Mouse (Mus musculus) limb, embryonic 15.5 days (tissue): ENCODE results near the gene Gbf1. TPM values are rescaled to one million over a fixed set of nuclear protein-coding genes. Genes with fewer than 3 reads are reported as not detected.

Source experiments
- ATAC-seq: fragments of 200-750 bp; cut with Nextera tagmentation; 2 replicates; pipeline ENCODE4 v1.8.0; 2017; ENCODE audit warnings: low read depth, moderate TSS enrichment; ENCODE audit not compliant: insufficient number of reproducible peaks, low FRiP score, low TSS enrichment
- H3K27ac ChIP-seq: fragments of 300-500 bp; sonication (generic); 2 replicates; pipeline ENCODE4 v1.5.1; 2015; ENCODE audit warnings: moderate library complexity, mild to moderate bottlenecking, inconsistent platforms
- H3K27me3 ChIP-seq: fragments of 300-500 bp; sonication (generic); 2 replicates; pipeline ENCODE4 v1.6.1; 2015; ENCODE audit warnings: inconsistent platforms
- H3K36me3 ChIP-seq: fragments of 300-500 bp; sonication (generic); 2 replicates; pipeline ENCODE4 v1.6.1; 2015; ENCODE audit warnings: inconsistent platforms
- H3K4me1 ChIP-seq: fragments of 300-500 bp; sonication (generic); 2 replicates; pipeline ENCODE4 v1.6.1; 2015; ENCODE audit warnings: inconsistent platforms
- H3K4me2 ChIP-seq: fragments of 300-500 bp; sonication (generic); 2 replicates; pipeline ENCODE4 v1.6.1; 2015; ENCODE audit warnings: mild to moderate bottlenecking, inconsistent platforms
- H3K4me3 ChIP-seq: fragments of 300-500 bp; sonication (generic); 2 replicates; pipeline ENCODE4 v1.5.1; 2015; ENCODE audit warnings: mild to moderate bottlenecking, inconsistent platforms
- H3K9ac ChIP-seq: fragments of 300-500 bp; sonication (generic); 2 replicates; pipeline ENCODE4 v1.6.1; 2015; ENCODE audit warnings: inconsistent platforms
- H3K9me3 ChIP-seq: fragments of 300-500 bp; sonication (generic); 2 replicates; pipeline ENCODE4 v1.6.1; 2016; ENCODE audit warnings: inconsistent platforms
- WGBS: fragments of 180-500 bp; shearing (Covaris S2); methylation state at CpG from one replicate; pipeline ENCODE4 v1.1.7; 2015; 5-methylcytosine and 5-hydroxymethylcytosine counted together
- polyA plus RNA-seq: library from polyadenylated mRNA; unstranded; fragments of >200 nt; fragmentation: Nextera tagmentation; extraction: Ambion mirVana; gene quantifications from 2 replicates; pipeline ENCODE4 v1.2.1, GENCODE M21; 2015

The Gbf1 gene
- polyA plus RNA-seq, 1 experiment from 2014 or later, result 76.7 TPM

- Histone ChIP-seq H3K9ac (no peak overlapping the region), H3K27me3 (no peaks in the 10 kb centered on the region), H3K4me2 (no peak overlapping the region), H3K4me1 (no peaks in the 10 kb centered on the region), H3K36me3 (peaks cover 69% of the 10 kb centered on the region), H3K27ac (no peak overlapping the region), H3K9me3 (no peaks in the 10 kb centered on the region), H3K4me3 (no peak overlapping the region)
- WGBS, result 89% methylated on average over 7 of the region's 7 CpGs
- ATAC-seq, result no peak
Observed at GRCm38 (mm10) chr19:46285631-46286030, 133.3 kb downstream of the Gbf1 start.

- H3K4me2 ChIP-seq, result no peak overlapping the region
- WGBS, result 89% methylated on average over 6 of the region's 6 CpGs
- H3K36me3 ChIP-seq, result peaks cover 65% of the 10 kb centered on the region
- H3K4me3 ChIP-seq, result no peak overlapping the region
- H3K27ac ChIP-seq, result no peak overlapping the region
- no peaks in the 10 kb centered on the region for H3K27me3 ChIP-seq
- no peak for ATAC-seq
- H3K4me1 ChIP-seq, result no peaks in the 10 kb centered on the region
- no peaks in the 10 kb centered on the region for H3K9me3 ChIP-seq
- H3K9ac ChIP-seq, result no peak overlapping the region
Observed at GRCm38 (mm10) chr19:46286047-46286446, 133.7 kb downstream of the Gbf1 start.

GRCm38 (mm10) chr19:46286926-46287325, 134.6 kb downstream of the Gbf1 start:
- no peak overlapping the region for H3K9ac ChIP-seq
- 93% methylated on average over 3 of the region's 3 CpGs for WGBS
- H3K4me1 ChIP-seq, result no peaks in the 10 kb centered on the region
- no peak overlapping the region for H3K27ac ChIP-seq
- no peak overlapping the region for H3K4me3 ChIP-seq
- no peak overlapping the region for H3K4me2 ChIP-seq
- H3K36me3 ChIP-seq, result peaks cover 56% of the 10 kb centered on the region
- no peak for ATAC-seq
- no peaks in the 10 kb centered on the region for H3K9me3 ChIP-seq
- no peaks in the 10 kb centered on the region; the same call in 1 of the 2 replicates for H3K27me3 ChIP-seq

GRCm38 (mm10) chr19:46287566-46287965, 135.3 kb downstream of the Gbf1 start:
- H3K4me1 ChIP-seq, result no peaks in the 10 kb centered on the region
- H3K27me3 ChIP-seq, result no peaks in the 10 kb centered on the region; the same call in none of the 2 replicates
- H3K9me3 ChIP-seq, result no peaks in the 10 kb centered on the region
- H3K27ac ChIP-seq, result no peak overlapping the region
- H3K9ac ChIP-seq, result no peak overlapping the region
- H3K36me3 ChIP-seq, result peaks cover 50% of the 10 kb centered on the region
- WGBS, result 83% methylated on average over 3 of the region's 3 CpGs
- no peak overlapping the region for H3K4me2 ChIP-seq
- no peak overlapping the region for H3K4me3 ChIP-seq
- no peak for ATAC-seq

GRCm38 (mm10) chr19:46290535-46291105, 138.3 kb downstream of the Gbf1 start:
- no peaks in the 10 kb centered on the region for H3K4me1 ChIP-seq
- no peaks in the 10 kb centered on the region; the same call in none of the 2 replicates for H3K27me3 ChIP-seq
- no peak overlapping the region for H3K27ac ChIP-seq
- no peak overlapping the region for H3K9ac ChIP-seq
- peaks cover 20% of the 10 kb centered on the region for H3K36me3 ChIP-seq
- 69% methylated on average over 12 of the region's 12 CpGs for WGBS
- H3K4me3 ChIP-seq, result no peak overlapping the region
- ATAC-seq, result no peak
- no peaks in the 10 kb centered on the region for H3K9me3 ChIP-seq
- H3K4me2 ChIP-seq, result no peak overlapping the region

GRCm38 (mm10) chr19:46296938-46297337, 144.6 kb downstream of the Gbf1 start:
- Histone ChIP-seq H3K27me3 (no peaks in the 10 kb centered on the region; the same call in 1 of the 2 replicates), H3K4me1 (no peaks in the 10 kb centered on the region), H3K27ac (no peak overlapping the region), H3K4me2 (no peak overlapping the region), H3K9me3 (no peaks in the 10 kb centered on the region), H3K9ac (no peak overlapping the region), H3K36me3 (no peaks in the 10 kb centered on the region), H3K4me3 (no peak overlapping the region)
- WGBS, result 70% methylated on average over 4 of the region's 4 CpGs
- ATAC-seq, result no peak

- ATAC-seq, result no peak
Observed at GRCm38 (mm10) chr19:46300294-46301045, 148.2 kb downstream of the Gbf1 start.

GRCm38 (mm10) chr19:46302551-46302950, 150.2 kb downstream of the Gbf1 start:
- Histone ChIP-seq H3K27ac (no peak overlapping the region), H3K4me1 (peaks cover 28% of the 10 kb centered on the region), H3K36me3 (peaks cover 5% of the 10 kb centered on the region; the same call in 1 of the 2 replicates), H3K9ac (no peak overlapping the region), H3K27me3 (peaks cover 9% of the 10 kb centered on the region), H3K4me3 (no peak overlapping the region), H3K4me2 (no peak overlapping the region), H3K9me3 (no peaks in the 10 kb centered on the region)
- ATAC-seq, result no peak
- WGBS, result 89% methylated on average over 4 of the region's 4 CpGs

More at GRCm38 (mm10) chr19:46300294-46301045, 148.2 kb downstream of the Gbf1 start:
- H3K36me3 ChIP-seq, result no peaks in the 10 kb centered on the region
- no peak overlapping the region for H3K27ac ChIP-seq
- peaks cover 15% of the 10 kb centered on the region for H3K4me1 ChIP-seq
- H3K9me3 ChIP-seq, result no peaks in the 10 kb centered on the region
- H3K4me3 ChIP-seq, result no peak overlapping the region
- H3K27me3 ChIP-seq, result no peaks in the 10 kb centered on the region
- H3K9ac ChIP-seq, result no peak overlapping the region
- no peak overlapping the region for H3K4me2 ChIP-seq
- WGBS, result 34% methylated on average over 8 of the region's 8 CpGs

- peak overlapping the region; percentile 98 for H3K4me2 ChIP-seq
- WGBS, result 52% methylated on average over 18 of the region's 18 CpGs
Observed at GRCm38 (mm10) chr19:46303251-46304215, 151.2 kb downstream of the Gbf1 start.

GRCm38 (mm10) chr19:46304216-46304841, 152.0 kb downstream of the Gbf1 start, which contains the start of gene Nfkb2:
Gene Nfkb2 (plus strand): TSS chr19:46304320.
- Histone ChIP-seq H3K27me3 (peaks cover 20% of the 10 kb centered on the region), H3K4me1 (peaks cover 37% of the 10 kb centered on the region), H3K4me3 (peak within 1 kb of the TSS; percentile 71), H3K27ac (peak within 1 kb of the TSS; percentile 80), H3K4me2 (peak within 1 kb of the TSS; percentile 98), H3K9ac (peak within 1 kb of the TSS; percentile 37), H3K9me3 (no peaks in the 10 kb centered on the region), H3K36me3 (peaks cover 10% of the 10 kb centered on the region; the same call in 1 of the 2 replicates)
- under 1% methylated on average over 39 of the region's 39 CpGs for WGBS
- ATAC-seq, result peak; percentile 89

More at GRCm38 (mm10) chr19:46303251-46304215, 151.2 kb downstream of the Gbf1 start:
- H3K9me3 ChIP-seq, result no peaks in the 10 kb centered on the region
- H3K27ac ChIP-seq, result peak overlapping the region; percentile 80
- peaks cover 29% of the 10 kb centered on the region for H3K4me1 ChIP-seq
- H3K9ac ChIP-seq, result no peak overlapping the region
- H3K36me3 ChIP-seq, result peaks cover 10% of the 10 kb centered on the region; the same call in 1 of the 2 replicates
- peaks cover 19% of the 10 kb centered on the region for H3K27me3 ChIP-seq
- ATAC-seq, result no peak
- peak overlapping the region; percentile 71 for H3K4me3 ChIP-seq

GRCm38 (mm10) chr19:46304908-46305333, 152.6 kb downstream of the Gbf1 start:
- Histone ChIP-seq H3K4me3 (peak overlapping the region; percentile 71), H3K27ac (peak overlapping the region; percentile 80), H3K9me3 (no peaks in the 10 kb centered on the region), H3K36me3 (peaks cover 16% of the 10 kb centered on the region; the same call in 1 of the 2 replicates), H3K4me2 (peak overlapping the region; percentile 98), H3K27me3 (peaks cover 22% of the 10 kb centered on the region), H3K9ac (peak overlapping the region; percentile 37), H3K4me1 (peaks cover 40% of the 10 kb centered on the region)
- ATAC-seq, result peak; percentile 22; the same call in 1 of the 2 replicates
- under 1% methylated on average over 34 of the region's 34 CpGs for WGBS
